Mouse (Mus musculus) bone marrow, adult 2 months (tissue): ENCODE measurements at regions not wholly inside any gene's neighbourhood (a gene's known extent, or its start where the extent isn't known, plus 50 kb on each side); places are given as distances from the start of the nearest gene placed in this dataset.

Source experiments
- CTCF ChIP-seq: fragments of 200-500 bp; IDR thresholded peaks from 2 replicates; pipeline ENCODE4 v1.5.1; 2011; ENCODE audit warnings: low read length, control low read depth; ENCODE audit not compliant: control insufficient read depth, insufficient read depth
- POLR2A ChIP-seq: fragments of 200-500 bp; IDR thresholded peaks from 2 replicates; pipeline ENCODE4 v1.6.1; 2011; ENCODE audit warnings: low read depth, mild to moderate bottlenecking, control low read depth, low read length, borderline replicate concordance; ENCODE audit not compliant: control insufficient read depth

- no peak for TF ChIP-seq CTCF
- TF ChIP-seq POLR2A = no peak
Measured at GRCm38 (mm10) chr9:60968281-60969031, 174.1 kb downstream of the Uaca start.
